Mouse (Mus musculus): ENCODE results near the gene Vwa8. TPM values are rescaled to one million over a fixed set of nuclear protein-coding genes. Genes with fewer than 3 reads are reported as not detected.

Gene Vwa8
- total RNA-seq, 1 experiment from 2014 or later: 175 TPM

- DNase-seq: no peak
Measured at GRCm38 (mm10) chr14:79086006-79086405, 237.2 kb downstream of the Vwa8 start.

- peak; percentile 60 for DNase-seq
Measured at GRCm38 (mm10) chr14:79089464-79089863, 240.6 kb downstream of the Vwa8 start.

- DNase-seq: no peak
Measured at GRCm38 (mm10) chr14:79097181-79097580, 248.3 kb downstream of the Vwa8 start.

- DNase-seq: peak; percentile 81
Measured at GRCm38 (mm10) chr14:79106655-79107515, 258.0 kb downstream of the Vwa8 start.

GRCm38 (mm10) chr14:79109375-79109774 is 260.5 kb downstream of the Vwa8 start:
- no peak for DNase-seq

GRCm38 (mm10) chr14:79110012-79110411 is 261.2 kb downstream of the Vwa8 start:
- DNase-seq: no peak

- peak; percentile 29 for DNase-seq
Measured at GRCm38 (mm10) chr14:79112050-79112449, 263.2 kb downstream of the Vwa8 start.

- no peak for DNase-seq
Measured at GRCm38 (mm10) chr14:79114526-79115383, 265.9 kb downstream of the Vwa8 start.

- DNase-seq: no peak
Measured at GRCm38 (mm10) chr14:79118457-79118856, 269.6 kb downstream of the Vwa8 start.

- DNase-seq: no peak
Measured at GRCm38 (mm10) chr14:79119354-79119753, 270.5 kb downstream of the Vwa8 start.

- DNase-seq: peak; percentile 50
Measured at GRCm38 (mm10) chr14:79120681-79121080, 271.8 kb downstream of the Vwa8 start.

- no peak for DNase-seq
Measured at GRCm38 (mm10) chr14:79123466-79123865, 274.6 kb downstream of the Vwa8 start.

- DNase-seq: peak; percentile 51
Measured at GRCm38 (mm10) chr14:79124643-79125042, 275.8 kb downstream of the Vwa8 start.

GRCm38 (mm10) chr14:79126176-79126575 is 277.3 kb downstream of the Vwa8 start:
- DNase-seq: no peak

- DNase-seq: peak; percentile 24
Measured at GRCm38 (mm10) chr14:79134891-79135334, 286.1 kb downstream of the Vwa8 start.

- no peak for DNase-seq
Measured at GRCm38 (mm10) chr14:79135441-79135840, 286.6 kb downstream of the Vwa8 start.

- DNase-seq: no peak
Measured at GRCm38 (mm10) chr14:79136585-79136984, 287.7 kb downstream of the Vwa8 start.

- DNase-seq: no peak
Measured at GRCm38 (mm10) chr14:79137100-79137499, 288.2 kb downstream of the Vwa8 start.

GRCm38 (mm10) chr14:79139096-79139651 is 290.3 kb downstream of the Vwa8 start:
- DNase-seq: no peak

- DNase-seq: peak; percentile 80
Measured at GRCm38 (mm10) chr14:79139918-79140825, 291.3 kb downstream of the Vwa8 start.

GRCm38 (mm10) chr14:79140826-79141219 is 292.0 kb downstream of the Vwa8 start:
- DNase-seq: no peak

- no peak for DNase-seq
Measured at GRCm38 (mm10) chr14:79142342-79142741, 293.5 kb downstream of the Vwa8 start.

All from adrenal gland, postnatal 14 days (tissue).